Mouse (Mus musculus): Measurements from ENCODE around the gene Frmd4b.

DNA sequence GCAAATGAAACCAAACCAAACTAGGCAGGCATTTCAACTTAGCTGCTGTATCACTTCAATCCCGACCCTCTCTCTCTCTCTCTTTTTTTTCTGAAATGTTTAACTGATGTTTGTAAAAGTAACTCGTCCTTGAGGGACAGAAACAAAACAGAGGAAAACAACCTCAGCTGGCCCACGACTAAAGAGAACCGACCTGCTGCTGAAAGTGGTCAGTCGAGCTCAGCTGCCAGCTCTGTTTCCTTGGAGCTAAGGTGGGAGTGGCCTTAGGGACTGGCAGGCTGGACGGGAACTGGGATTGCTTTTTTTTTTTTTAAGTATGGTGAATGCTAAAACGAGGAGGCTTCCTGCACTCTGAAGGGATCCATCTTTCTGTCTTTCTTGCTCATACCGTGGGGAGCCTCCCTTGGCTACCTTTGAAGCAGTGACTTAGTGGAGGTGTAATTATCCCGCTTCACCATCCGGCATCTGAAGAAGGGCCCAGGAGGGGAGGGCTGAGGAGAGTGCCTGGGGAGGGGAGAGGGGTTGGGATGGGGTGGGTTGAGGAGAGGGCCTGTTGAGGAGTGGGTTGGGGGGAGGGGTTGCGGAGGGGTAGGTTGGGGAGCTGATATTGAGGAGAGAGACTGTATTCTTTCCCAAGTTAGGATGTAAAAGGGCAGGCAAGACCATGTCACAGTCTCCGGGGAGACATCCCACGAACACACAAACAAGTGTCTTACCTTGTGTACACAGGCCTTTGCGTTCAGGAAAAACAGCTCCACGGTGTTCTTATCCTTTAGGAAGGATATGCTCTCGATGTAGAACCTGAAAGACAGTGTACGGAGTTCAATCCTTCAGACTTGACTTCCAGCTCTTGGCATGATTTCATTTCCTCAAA is 221.6 kb downstream of the Frmd4b start:
- TF ChIP-seq CTCF (IDR thresholded peaks at IDR 0.05; ENCODE audit: borderline replicate concordance, control insufficient read depth, extremely low read depth, insufficient read depth, low read length, poor library complexity): no peak
- no peak for TF ChIP-seq POLR2A (IDR thresholded peaks at IDR 0.05; ENCODE audit: control insufficient read depth, extremely low read depth, insufficient read depth, low read length, poor library complexity)

All from thymus, adult 2 months (tissue).